Comparison of ENCODE assay signal across 17 mouse cellular contexts in genomic region chr4:83926195-83926731, GRCm38 (mm10).
DNase-seq lines count a peak whose midpoint lies in the region; ATAC-seq and TF ChIP-seq lines count a peak whose summit lies in the region.
"Had no signal": no experiment of that assay in that cellular context is flagged by ENCODE, and none has a peak within 500 bp of the region (broad histone marks: within the 10 kb centered on the region; RNA-seq: fewer than 3 reads in every experiment).

No protein-coding gene starts in this region.

- intact Hi-C loops in gastrocnemius, postnatal 36 days (cut with DNase I) = no loop called here

- H3K9me3 ChIP-seq in kidney, postnatal 0 days (replicated peaks; ENCODE audit: low read length) = no peaks in the 10 kb centered on the region
- no peaks in the 10 kb centered on the region for H3K9me3 ChIP-seq in embryonic facial prominence, embryonic 10.5 days
- H3K9me3 ChIP-seq in limb, embryonic 11.5 days (ENCODE audit: control insufficient read depth, low read length) = no peaks in the 10 kb centered on the region
- no peaks in the 10 kb centered on the region for H3K9me3 ChIP-seq in stomach, embryonic 16.5 days (replicated peaks; ENCODE audit: control insufficient read depth, low read length)
- H3K9me3 ChIP-seq: liver, embryonic 15.5 days; midbrain, embryonic 15.5 days had no signal

- H3K27ac ChIP-seq in kidney, postnatal 0 days = peak overlapping the region; percentile 36; the same call in 1 of the 2 replicates
- H3K27ac ChIP-seq in embryonic facial prominence, embryonic 10.5 days (replicated peaks) = peak overlapping the region; percentile 66
- peak overlapping the region; percentile 36; the same call in 1 of the 2 replicates for H3K27ac ChIP-seq in limb, embryonic 11.5 days (replicated peaks; ENCODE audit: low read depth, low read length)
- H3K27ac ChIP-seq in stomach, embryonic 16.5 days (ENCODE audit: low read length) = peak overlapping the region; percentile 82
- H3K27ac ChIP-seq: layer of hippocampus, adult 2 months; liver, embryonic 15.5 days; midbrain, embryonic 15.5 days had no signal

- 17% methylated on average over 11 of the region's 11 CpGs for WGBS in kidney, postnatal 0 days
- 24% methylated on average over 11 of the region's 11 CpGs for WGBS in embryonic facial prominence, embryonic 10.5 days
- 14% methylated on average over 11 of the region's 11 CpGs for WGBS in limb, embryonic 11.5 days
- WGBS in stomach, embryonic 16.5 days = 38% methylated on average over 11 of the region's 11 CpGs

- H3K4me2 ChIP-seq in kidney, postnatal 0 days (ENCODE audit: low read length) = no peak overlapping the region
- no peak overlapping the region for H3K4me2 ChIP-seq in limb, embryonic 11.5 days (ENCODE audit: low read depth, severe bottlenecking)
- no peak overlapping the region for H3K4me2 ChIP-seq in stomach, embryonic 16.5 days (ENCODE audit: low read depth, low read length)
- H3K4me2 ChIP-seq: liver, embryonic 15.5 days; midbrain, embryonic 15.5 days had no signal

- H3K36me3 ChIP-seq in kidney, postnatal 0 days (ENCODE audit: insufficient read depth, low read length) = no peaks in the 10 kb centered on the region
- no peaks in the 10 kb centered on the region for H3K36me3 ChIP-seq in embryonic facial prominence, embryonic 10.5 days (replicated peaks)
- H3K36me3 ChIP-seq in limb, embryonic 11.5 days (ENCODE audit: control insufficient read depth, insufficient read depth, low read length) = no peaks in the 10 kb centered on the region
- H3K36me3 ChIP-seq in stomach, embryonic 16.5 days (ENCODE audit: control insufficient read depth, insufficient read depth, low read length) = no peaks in the 10 kb centered on the region
- H3K36me3 ChIP-seq: G1E; liver, embryonic 15.5 days; midbrain, embryonic 15.5 days had no signal

- no peak overlapping the region for H3K9ac ChIP-seq in kidney, postnatal 0 days (ENCODE audit: low read depth, low read length)
- no peak overlapping the region for H3K9ac ChIP-seq in limb, embryonic 11.5 days (ENCODE audit: low read length)
- 0 out of 2 replicates have a peak overlapping the region, but pooled peaks have one; percentile 32 for H3K9ac ChIP-seq in stomach, embryonic 16.5 days (ENCODE audit: low read length)
- H3K9ac ChIP-seq: liver, embryonic 15.5 days; midbrain, embryonic 15.5 days had no signal

- 0 out of 2 replicates have a peak, but pooled peaks cover 6% of the 10 kb centered on the region for H3K4me1 ChIP-seq in kidney, postnatal 0 days (replicated peaks; ENCODE audit: insufficient read depth, low read length)
- H3K4me1 ChIP-seq in embryonic facial prominence, embryonic 10.5 days = peaks cover 18% of the 10 kb centered on the region
- H3K4me1 ChIP-seq in limb, embryonic 11.5 days (ENCODE audit: control insufficient read depth, insufficient read depth, low read length) = peaks cover 14% of the 10 kb centered on the region
- peaks cover 4% of the 10 kb centered on the region; the same call in 1 of the 2 replicates for H3K4me1 ChIP-seq in stomach, embryonic 16.5 days (ENCODE audit: control insufficient read depth, insufficient read depth, low read length)
- H3K4me1 ChIP-seq: liver, embryonic 15.5 days; midbrain, embryonic 15.5 days had no signal

- TF ChIP-seq CTCF in kidney, postnatal 0 days (IDR thresholded peaks at IDR 0.05; ENCODE audit: low read depth) = no peak

- peak; percentile 61; the same call in 1 of the 2 replicates for ATAC-seq in kidney, postnatal 0 days (replicated peaks; ENCODE audit: low FRiP score, low read depth)
- no peak for ATAC-seq in limb, embryonic 11.5 days (ENCODE audit: insufficient number of reproducible peaks, low FRiP score, low TSS enrichment, low read depth)
- peak; percentile 68; the same call in 1 of the 2 replicates for ATAC-seq in stomach, embryonic 16.5 days (ENCODE audit: insufficient read depth, low FRiP score)
- ATAC-seq: forebrain, embryonic 16.5 days; midbrain, embryonic 15.5 days had no signal

- no peak overlapping the region for H3K4me3 ChIP-seq in kidney, postnatal 0 days (replicated peaks; ENCODE audit: low read depth, low read length)
- H3K4me3 ChIP-seq in embryonic facial prominence, embryonic 10.5 days = no peak overlapping the region
- H3K4me3 ChIP-seq in limb, embryonic 11.5 days (ENCODE audit: low read depth, low read length) = no peak overlapping the region
- no peak overlapping the region for H3K4me3 ChIP-seq in stomach, embryonic 16.5 days (replicated peaks; ENCODE audit: low read length)
- H3K4me3 ChIP-seq: layer of hippocampus, adult 2 months; liver, embryonic 15.5 days; midbrain, embryonic 15.5 days had no signal

- peak; percentile 55 for DNase-seq in kidney, postnatal 0 days (ENCODE audit: low spot score)
- DNase-seq in kidney, postnatal 25 days = no peak
- DNase-seq in embryonic facial prominence, embryonic 10.5 days (ENCODE audit: low spot score) = no peak
- no peak for DNase-seq in limb, embryonic 11.5 days (ENCODE audit: low spot score)
- DNase-seq in adrenal gland, postnatal 4 days (ENCODE audit: low spot score in 2 of 2) = no peak
- DNase-seq in gastrocnemius, postnatal 36 days = no peak
- DNase-seq: adrenal gland, adult 2 months; cerebellum, adult 11-12 months; heart, postnatal 14 days; right cerebral cortex, postnatal 25 days; thymus, adult 18-20 months had no signal

- H3K27me3 ChIP-seq in kidney, postnatal 0 days (ENCODE audit: insufficient read depth, low read length) = no peaks in the 10 kb centered on the region
- H3K27me3 ChIP-seq in embryonic facial prominence, embryonic 10.5 days (replicated peaks; ENCODE audit: low read depth, poor library complexity, severe bottlenecking) = no peaks in the 10 kb centered on the region
- no peaks in the 10 kb centered on the region for H3K27me3 ChIP-seq in limb, embryonic 11.5 days (ENCODE audit: control insufficient read depth, insufficient read depth, low read length)
- H3K27me3 ChIP-seq in stomach, embryonic 16.5 days (ENCODE audit: control insufficient read depth, insufficient read depth, low read length) = no peaks in the 10 kb centered on the region
- H3K27me3 ChIP-seq: liver, embryonic 15.5 days; midbrain, embryonic 15.5 days had no signal
